Mouse (Mus musculus) stomach, embryonic 14.5 days (tissue): Measurements from ENCODE around the gene Plcg1. TPM values are rescaled to one million over a fixed set of nuclear protein-coding genes. Genes with fewer than 3 reads are reported as not detected.

Source experiments
- ATAC-seq: fragments of 200-750 bp; cut with Nextera tagmentation; 2 replicates; pipeline ENCODE4 v1.8.0; 2017; ENCODE audit warnings: low read depth, moderate TSS enrichment; ENCODE audit not compliant: insufficient number of reproducible peaks, insufficient read depth, low FRiP score
- H3K27ac ChIP-seq: fragments of 300-500 bp; sonication (generic); 2 replicates; pipeline ENCODE4 v1.5.1; 2014; ENCODE audit warnings: mild to moderate bottlenecking, low read length, moderate library complexity, mixed read lengths
- H3K27me3 ChIP-seq: fragments of 300-500 bp; sonication (generic); 2 replicates; pipeline ENCODE4 v1.6.1; 2014; ENCODE audit warnings: low read length, control low read depth, mixed read lengths; ENCODE audit not compliant: control insufficient read depth, insufficient read depth
- H3K36me3 ChIP-seq: fragments of 300-500 bp; sonication (generic); 2 replicates; pipeline ENCODE4 v1.6.1; 2014; ENCODE audit warnings: mild to moderate bottlenecking, control low read depth, low read length, moderate library complexity, mixed read lengths; ENCODE audit not compliant: control insufficient read depth, insufficient read depth
- H3K4me1 ChIP-seq: fragments of 300-500 bp; sonication (generic); 2 replicates; pipeline ENCODE4 v1.6.1; 2014; ENCODE audit warnings: low read length, control low read depth, mixed read lengths; ENCODE audit not compliant: control insufficient read depth, insufficient read depth
- H3K4me2 ChIP-seq: fragments of 300-500 bp; sonication (generic); replicated peaks from 2 replicates; pipeline ENCODE4 v1.6.1; 2014; ENCODE audit warnings: low read depth, low read length, control low read depth
- H3K4me3 ChIP-seq: fragments of 300-500 bp; sonication (generic); 2 replicates; pipeline ENCODE4 v1.5.1; 2014; ENCODE audit warnings: low read depth, low read length, control low read depth
- H3K9ac ChIP-seq: fragments of 300-500 bp; sonication (generic); replicated peaks from 2 replicates; pipeline ENCODE4 v1.6.1; 2014; ENCODE audit warnings: low read depth, mild to moderate bottlenecking, control low read depth, low read length, moderate library complexity, mixed read lengths
- H3K9me3 ChIP-seq: fragments of 300-500 bp; sonication (generic); 2 replicates; pipeline ENCODE4 v1.6.1; 2016; ENCODE audit warnings: low read depth, low read length, control low read depth; ENCODE audit not compliant: control insufficient read depth
- WGBS: fragments of 180-500 bp; shearing (Covaris S2); extraction: QIAGEN DNeasy Blood & Tissue Kit; methylation state at CpG from one replicate; pipeline ENCODE4 v1.1.7; 2014; 5-methylcytosine and 5-hydroxymethylcytosine counted together
- polyA plus RNA-seq: library from polyadenylated mRNA; unstranded; fragments of >200 nt; fragmentation: Nextera tagmentation; extraction: Ambion mirVana; gene quantifications from 2 replicates; pipeline ENCODE4 v1.2.1, GENCODE M21; 2014

Gene Plcg1
- polyA plus RNA-seq, 1 experiment from 2014 or later, result 45.9 TPM

- Histone ChIP-seq H3K4me1 (no peaks in the 10 kb centered on the region), H3K9me3 (no peaks in the 10 kb centered on the region), H3K27me3 (no peaks in the 10 kb centered on the region), H3K9ac (no peak overlapping the region), H3K4me3 (no peak overlapping the region), H3K36me3 (peaks cover 57% of the 10 kb centered on the region), H3K27ac (no peak overlapping the region), H3K4me2 (no peak overlapping the region)
- no peak for ATAC-seq
- 76% methylated on average over 10 of the region's 10 CpGs for WGBS
Observed at GRCm38 (mm10) chr2:160747075-160747474, 16.0 kb downstream of the Plcg1 start.

DNA sequence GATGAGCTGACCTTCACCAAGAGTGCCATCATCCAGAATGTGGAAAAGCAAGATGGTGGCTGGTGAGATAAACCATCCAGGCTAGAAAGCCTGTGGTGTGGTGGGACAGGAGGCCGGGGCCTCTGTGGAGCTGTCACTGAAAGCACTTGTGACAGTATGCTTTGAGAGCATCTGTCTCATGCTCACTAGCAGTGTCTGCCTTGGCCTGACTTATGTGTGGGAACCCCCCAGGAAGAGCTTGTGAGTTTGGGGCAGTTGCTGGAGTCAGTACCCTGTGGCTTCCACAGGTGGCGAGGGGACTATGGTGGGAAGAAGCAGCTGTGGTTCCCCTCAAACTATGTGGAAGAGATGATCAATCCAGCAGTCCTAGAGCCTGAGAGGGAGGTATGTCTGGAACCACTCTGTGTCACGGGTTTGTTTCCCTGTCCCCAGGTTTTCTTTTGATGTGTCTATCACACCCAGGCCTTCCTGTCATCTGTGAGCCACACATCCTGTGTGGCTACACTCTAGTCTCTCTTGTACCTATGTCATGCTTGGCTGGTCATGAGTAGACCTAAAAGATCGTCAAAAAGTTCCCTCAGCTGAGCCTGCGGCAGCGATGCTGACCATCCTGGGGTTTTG, 25.6 kb downstream of the Plcg1 start:
- Histone ChIP-seq H3K9ac (no peak overlapping the region), H3K9me3 (no peaks in the 10 kb centered on the region), H3K36me3 (peaks cover 94% of the 10 kb centered on the region), H3K27me3 (no peaks in the 10 kb centered on the region), H3K4me1 (no peaks in the 10 kb centered on the region), H3K27ac (no peak overlapping the region), H3K4me2 (no peak overlapping the region), H3K4me3 (no peak overlapping the region)
- ATAC-seq, result no peak
- WGBS, result 90% methylated on average over 6 of the region's 6 CpGs

GRCm38 (mm10) chr2:160760433-160761184, 29.5 kb downstream of the Plcg1 start:
- H3K36me3 ChIP-seq, result peaks cover 76% of the 10 kb centered on the region

GRCm38 (mm10) chr2:160763816-160764215, 32.7 kb downstream of the Plcg1 start:
- H3K36me3 ChIP-seq, result peaks cover 47% of the 10 kb centered on the region
- 93% methylated on average over 3 of the region's 3 CpGs for WGBS

More at GRCm38 (mm10) chr2:160760433-160761184, 29.5 kb downstream of the Plcg1 start:
- Histone ChIP-seq H3K27me3 (no peaks in the 10 kb centered on the region), H3K27ac (no peak overlapping the region), H3K4me1 (no peaks in the 10 kb centered on the region), H3K4me3 (no peak overlapping the region), H3K4me2 (no peak overlapping the region), H3K9me3 (no peaks in the 10 kb centered on the region), H3K9ac (no peak overlapping the region)
- 89% methylated on average over 9 of the region's 9 CpGs for WGBS
- no peak for ATAC-seq

DNA sequence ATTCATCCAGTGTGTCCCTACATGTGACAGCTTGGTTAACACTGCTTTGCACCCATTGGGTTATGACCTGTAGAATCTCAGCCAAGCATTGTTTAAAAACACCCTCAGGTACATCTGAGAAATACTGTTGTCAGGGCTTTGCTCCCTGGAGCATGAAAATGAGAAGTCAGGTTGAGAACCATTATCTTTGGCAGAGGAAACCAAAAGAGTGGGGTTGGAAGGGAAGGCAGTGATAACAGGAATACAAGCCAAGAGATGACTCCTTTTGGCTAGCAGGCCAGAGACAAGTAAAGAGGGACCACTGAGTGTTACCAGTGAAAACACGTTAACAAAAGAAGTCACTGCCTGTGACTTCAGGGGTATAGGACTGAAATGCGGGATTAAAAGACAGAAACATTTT, 33.3 kb downstream of the Plcg1 start:
- H3K27ac ChIP-seq, result no peak overlapping the region
- no peaks in the 10 kb centered on the region for H3K27me3 ChIP-seq
- H3K9me3 ChIP-seq, result no peaks in the 10 kb centered on the region
- 87% methylated on average over 2 of the region's 2 CpGs for WGBS
- no peak overlapping the region for H3K9ac ChIP-seq
- H3K36me3 ChIP-seq, result peaks cover 42% of the 10 kb centered on the region
- H3K4me2 ChIP-seq, result no peak overlapping the region
- no peak for ATAC-seq
- no peaks in the 10 kb centered on the region for H3K4me1 ChIP-seq
- H3K4me3 ChIP-seq, result no peak overlapping the region

More at GRCm38 (mm10) chr2:160763816-160764215, 32.7 kb downstream of the Plcg1 start:
- Histone ChIP-seq H3K27me3 (no peaks in the 10 kb centered on the region), H3K4me3 (no peak overlapping the region), H3K9me3 (no peaks in the 10 kb centered on the region), H3K4me2 (no peak overlapping the region), H3K27ac (no peak overlapping the region), H3K4me1 (no peaks in the 10 kb centered on the region), H3K9ac (no peak overlapping the region)
- ATAC-seq, result no peak

DNA sequence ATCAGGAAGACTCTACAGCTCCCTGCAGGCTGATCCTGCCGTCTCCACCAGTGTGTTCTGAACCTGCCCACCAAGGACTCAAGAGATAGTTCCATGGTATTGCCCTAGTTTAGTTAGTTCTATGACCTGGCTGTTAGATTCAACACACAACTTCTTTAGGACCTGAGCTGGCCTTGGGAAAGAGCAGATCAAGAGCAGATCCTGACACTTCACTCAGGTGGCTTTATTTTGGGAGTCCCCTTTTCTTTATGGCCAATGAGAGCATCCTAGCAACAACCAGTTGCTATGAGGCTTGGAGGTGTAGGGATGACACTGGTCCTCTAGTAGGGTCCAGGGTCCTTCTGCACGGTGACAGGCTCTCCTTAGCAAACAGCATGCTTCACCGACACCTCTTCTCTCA, 34.0 kb downstream of the Plcg1 start:
- Histone ChIP-seq H3K4me2 (no peak overlapping the region), H3K36me3 (peaks cover 35% of the 10 kb centered on the region), H3K9me3 (no peaks in the 10 kb centered on the region), H3K27me3 (no peaks in the 10 kb centered on the region), H3K9ac (no peak overlapping the region), H3K4me1 (no peaks in the 10 kb centered on the region), H3K27ac (no peak overlapping the region), H3K4me3 (no peak overlapping the region)
- 62% methylated on average over 3 of the region's 3 CpGs for WGBS
- no peak for ATAC-seq

- WGBS, result 77% methylated on average over 5 of the region's 5 CpGs
- no peaks in the 10 kb centered on the region for H3K27me3 ChIP-seq
- peaks cover 27% of the 10 kb centered on the region for H3K36me3 ChIP-seq
- no peak overlapping the region for H3K9ac ChIP-seq
- H3K4me3 ChIP-seq, result no peak overlapping the region
- H3K27ac ChIP-seq, result no peak overlapping the region
- no peak overlapping the region for H3K4me2 ChIP-seq
- ATAC-seq, result no peak
- no peaks in the 10 kb centered on the region for H3K4me1 ChIP-seq
- H3K9me3 ChIP-seq, result no peaks in the 10 kb centered on the region
Observed at GRCm38 (mm10) chr2:160766371-160766771, 35.3 kb downstream of the Plcg1 start.

DNA sequence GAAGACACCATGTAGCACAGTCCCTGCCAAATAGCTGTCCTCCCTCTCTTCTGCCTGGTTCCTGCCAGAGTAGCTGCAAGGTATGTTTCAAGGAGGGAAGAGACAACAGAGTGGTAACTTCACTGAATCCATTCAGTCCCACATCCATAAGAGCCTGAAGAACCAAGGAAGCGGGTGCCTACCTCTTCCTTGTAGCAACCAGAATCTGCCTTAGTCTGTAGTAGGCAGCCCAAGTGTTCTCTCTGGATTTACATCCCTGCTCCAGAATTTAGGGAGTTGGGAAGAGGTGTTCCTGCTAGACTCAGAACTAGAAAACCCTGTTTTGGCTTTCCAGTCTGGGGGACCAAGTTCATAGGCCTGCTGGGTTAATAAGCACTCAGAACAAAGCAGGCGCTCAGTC, 36.1 kb downstream of the Plcg1 start:
- H3K27ac ChIP-seq, result no peak overlapping the region
- H3K36me3 ChIP-seq, result peaks cover 19% of the 10 kb centered on the region
- no peaks in the 10 kb centered on the region for H3K4me1 ChIP-seq
- 98% methylated on average over 2 of the region's 2 CpGs for WGBS
- H3K9ac ChIP-seq, result no peak overlapping the region
- no peak overlapping the region for H3K4me2 ChIP-seq
- H3K4me3 ChIP-seq, result no peak overlapping the region
- ATAC-seq, result no peak
- no peaks in the 10 kb centered on the region for H3K27me3 ChIP-seq
- no peaks in the 10 kb centered on the region for H3K9me3 ChIP-seq
